ENCODE assay signal across 8 mouse cellular contexts in the genomic region with DNA sequence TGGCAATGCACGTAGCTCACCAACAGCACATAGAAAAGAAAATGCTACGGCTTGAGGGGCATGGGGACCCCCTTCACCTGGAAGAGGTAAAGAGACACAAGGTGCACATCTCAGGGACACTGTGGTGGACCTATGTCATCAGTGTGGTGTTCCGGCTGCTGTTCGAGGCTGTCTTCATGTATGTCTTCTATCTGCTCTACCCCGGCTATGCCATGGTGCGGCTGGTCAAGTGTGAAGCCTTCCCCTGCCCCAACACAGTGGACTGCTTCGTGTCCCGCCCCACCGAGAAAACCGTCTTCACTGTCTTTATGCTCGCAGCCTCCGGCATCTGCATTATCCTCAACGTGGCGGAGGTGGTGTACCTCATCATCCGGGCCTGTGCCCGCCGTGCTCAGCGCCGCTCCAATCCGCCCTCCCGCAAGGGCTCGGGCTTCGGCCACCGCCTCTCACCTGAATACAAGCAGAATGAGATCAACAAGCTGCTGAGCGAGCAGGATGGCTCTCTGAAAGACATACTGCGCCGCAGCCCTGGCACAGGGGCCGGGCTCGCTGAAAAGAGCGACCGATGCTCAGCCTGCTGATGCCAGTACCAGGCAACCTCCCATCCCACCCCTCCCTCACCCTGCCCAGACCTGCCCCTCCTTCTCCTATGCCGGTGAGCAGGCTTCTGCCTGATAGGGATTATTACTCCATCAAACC. TPM values are rescaled to one million over a fixed set of nuclear protein-coding genes. Genes with fewer than 3 reads are reported as not detected.
DNase-seq lines count a peak whose midpoint lies in the region; ATAC-seq and TF ChIP-seq lines count a peak whose summit lies in the region.

No protein-coding gene starts in this region.

- intact Hi-C loops in gastrocnemius, adult 2 months (cut with DNase I), result no loop called here

- peak overlapping the region; percentile 18; the same call in 1 of the 2 replicates for H3K4me3 ChIP-seq in gastrocnemius, adult 2 months
- peak overlapping the region; percentile 13; the same call in 1 of the 2 replicates for H3K4me3 ChIP-seq in neural tube, embryonic 11.5 days (ENCODE audit: low read depth, low read length)
- peak overlapping the region; percentile 34 for H3K4me3 ChIP-seq in limb, embryonic 10.5 days
- H3K4me3 ChIP-seq in stomach, embryonic 16.5 days (replicated peaks; ENCODE audit: low read length), result no peak overlapping the region
- H3K4me3 ChIP-seq in lung, adult 2 months (replicated peaks; ENCODE audit: extremely low read depth, low read depth, low read length), result no peak overlapping the region

- no peak for ATAC-seq in neural tube, embryonic 11.5 days (ENCODE audit: insufficient read depth, low FRiP score, low TSS enrichment)
- ATAC-seq in stomach, embryonic 16.5 days (ENCODE audit: insufficient read depth, low FRiP score), result peak; percentile 18; the same call in 1 of the 2 replicates

- H3K4me1 ChIP-seq in neural tube, embryonic 11.5 days (ENCODE audit: control insufficient read depth, insufficient read depth, low read length), result no peaks in the 10 kb centered on the region
- H3K4me1 ChIP-seq in limb, embryonic 10.5 days, result no peaks in the 10 kb centered on the region
- H3K4me1 ChIP-seq in stomach, embryonic 16.5 days (ENCODE audit: control insufficient read depth, insufficient read depth, low read length), result no peaks in the 10 kb centered on the region; the same call in 1 of the 2 replicates
- no peaks in the 10 kb centered on the region for H3K4me1 ChIP-seq in lung, adult 2 months (ENCODE audit: control insufficient read depth, insufficient read depth, low read length)

- H3K9ac ChIP-seq in neural tube, embryonic 11.5 days (ENCODE audit: low read length), result no peak overlapping the region
- no peak overlapping the region for H3K9ac ChIP-seq in stomach, embryonic 16.5 days (ENCODE audit: low read length)

- H3K9me3 ChIP-seq in neural tube, embryonic 11.5 days (ENCODE audit: control insufficient read depth, low read length), result no peaks in the 10 kb centered on the region
- H3K9me3 ChIP-seq in limb, embryonic 10.5 days (replicated peaks), result no peaks in the 10 kb centered on the region
- H3K9me3 ChIP-seq in stomach, embryonic 16.5 days (replicated peaks; ENCODE audit: control insufficient read depth, low read length), result no peaks in the 10 kb centered on the region

- no peak for TF ChIP-seq CTCF in gastrocnemius, adult 2 months (IDR thresholded peaks at IDR 0.05)
- no peak for TF ChIP-seq CTCF in lung, adult 2 months (IDR thresholded peaks at IDR 0.05; ENCODE audit: insufficient read depth, low read length)

- H3K4me2 ChIP-seq in neural tube, embryonic 11.5 days (ENCODE audit: low read depth), result peak overlapping the region; percentile 28
- peak overlapping the region; percentile 34; the same call in 1 of the 2 replicates for H3K4me2 ChIP-seq in stomach, embryonic 16.5 days (ENCODE audit: low read depth, low read length)

- no peaks in the 10 kb centered on the region; the same call in 1 of the 2 replicates for H3K36me3 ChIP-seq in neural tube, embryonic 11.5 days (ENCODE audit: control insufficient read depth, insufficient read depth, low read length)
- H3K36me3 ChIP-seq in limb, embryonic 10.5 days, result no peaks in the 10 kb centered on the region
- no peaks in the 10 kb centered on the region for H3K36me3 ChIP-seq in stomach, embryonic 16.5 days (ENCODE audit: control insufficient read depth, insufficient read depth, low read length)

- peaks cover 37% of the 10 kb centered on the region for H3K27me3 ChIP-seq in neural tube, embryonic 11.5 days (ENCODE audit: control insufficient read depth, insufficient read depth, low read length)
- peaks cover 96% of the 10 kb centered on the region for H3K27me3 ChIP-seq in limb, embryonic 10.5 days (ENCODE audit: low read depth, poor library complexity, severe bottlenecking)
- H3K27me3 ChIP-seq in stomach, embryonic 16.5 days (ENCODE audit: control insufficient read depth, insufficient read depth, low read length), result peaks cover 39% of the 10 kb centered on the region

- DNase-seq in gastrocnemius, adult 2 months, result no peak
- no peak for DNase-seq in gastrocnemius, adult 18-20 months (ENCODE audit: low spot score)
- DNase-seq in neural tube, embryonic 11.5 days (ENCODE audit: low spot score), result no peak
- DNase-seq in neural tube, embryonic 10.5 days (ENCODE audit: extremely low spot score, low spot score), result no peak
- no peak for DNase-seq in limb, embryonic 10.5 days (ENCODE audit: low spot score)
- DNase-seq in lung, postnatal 36 days, result no peak
- no peak for DNase-seq in lung, adult 2 months

- 13% methylated on average over 30 of the region's 32 CpGs for WGBS in neural tube, embryonic 11.5 days
- 15% methylated on average over 32 of the region's 32 CpGs for WGBS in limb, embryonic 10.5 days
- 25% methylated on average over 32 of the region's 32 CpGs for WGBS in stomach, embryonic 16.5 days
- WGBS in lung, adult 2 months, result 33% methylated on average over 32 of the region's 32 CpGs

- H3K27ac ChIP-seq in gastrocnemius, adult 2 months, result no peak overlapping the region
- no peak overlapping the region for H3K27ac ChIP-seq in neural tube, embryonic 11.5 days (ENCODE audit: low read depth, low read length)
- H3K27ac ChIP-seq in limb, embryonic 10.5 days, result no peak overlapping the region
- H3K27ac ChIP-seq in stomach, embryonic 16.5 days (ENCODE audit: low read length), result no peak overlapping the region

- TF ChIP-seq POLR2A in lung, adult 2 months (IDR thresholded peaks at IDR 0.05; ENCODE audit: borderline replicate concordance, extremely low read depth, low read depth, low read length), result no peak

RNA-seq across cellular contexts. Expression of a gene that starts 8.4 kb away (rescaled TPM):
- under 1 TPM; 0.14 to 0.20 TPM for total RNA-seq in gastrocnemius, adult 2 months (2021)
- under 1 TPM; 0.34 to 0.83 TPM for total RNA-seq in gastrocnemius, adult 18-20 months (2021)
- polyA plus RNA-seq in neural tube, embryonic 11.5 days (2014; fragmentation: Nextera tagmentation; extraction: Ambion mirVana), result not detected in 2 replicates
- polyA plus RNA-seq in limb, embryonic 10.5 days (2016; fragmentation: Nextera tagmentation; extraction: Ambion mirVana), result not detected in 2 replicates
- 28.1 and 31.6 TPM in 2 replicates for polyA plus RNA-seq in stomach, embryonic 16.5 days (2015; fragmentation: Nextera tagmentation; extraction: Ambion mirVana)
- polyA plus RNA-seq in lung, adult 2 months (2012; rRNA removed), result 6.2 and 7.2 TPM in 2 replicates

RNA-seq across cellular contexts. Expression of a gene that starts 36.1 kb away (rescaled TPM):
- total RNA-seq in gastrocnemius, adult 2 months (2021), result 10 to 100 TPM in 1 of 2 experiments, 1 to 10 TPM in 1; 9.1 to 10.7 TPM
- total RNA-seq in gastrocnemius, adult 18-20 months (2021), result 10 to 100 TPM in 1 of 2 experiments, 1 to 10 TPM in 1; 8.9 to 11.8 TPM
- 25.7 and 27.6 TPM in 2 replicates for polyA plus RNA-seq in neural tube, embryonic 11.5 days (2014; fragmentation: Nextera tagmentation; extraction: Ambion mirVana)
- 23.0 and 30.8 TPM in 2 replicates for polyA plus RNA-seq in limb, embryonic 10.5 days (2016; fragmentation: Nextera tagmentation; extraction: Ambion mirVana)
- polyA plus RNA-seq in stomach, embryonic 16.5 days (2015; fragmentation: Nextera tagmentation; extraction: Ambion mirVana), result 24.3 and 27.7 TPM in 2 replicates
- polyA plus RNA-seq in lung, adult 2 months (2012; rRNA removed), result 23.6 and 32.8 TPM in 2 replicates

RNA-seq across cellular contexts. Expression of a gene that starts 44.5 kb away (rescaled TPM):
- total RNA-seq in gastrocnemius, adult 2 months (2021), result 10 to 100 TPM; 40.0 to 42.7 TPM
- total RNA-seq in gastrocnemius, adult 18-20 months (2021), result 10 to 100 TPM; 36.1 to 52.8 TPM
- polyA plus RNA-seq in neural tube, embryonic 11.5 days (2014; fragmentation: Nextera tagmentation; extraction: Ambion mirVana), result 628 and 659 TPM in 2 replicates
- 627 and 644 TPM in 2 replicates for polyA plus RNA-seq in limb, embryonic 10.5 days (2016; fragmentation: Nextera tagmentation; extraction: Ambion mirVana)
- polyA plus RNA-seq in stomach, embryonic 16.5 days (2015; fragmentation: Nextera tagmentation; extraction: Ambion mirVana), result 315 and 321 TPM in 2 replicates
- polyA plus RNA-seq in lung, adult 2 months (2012; rRNA removed), result 57.9 and 96.3 TPM in 2 replicates

Comparison
In these comparisons a context has a peak if more than half of its experiments do, and no peak if none do; other contexts are left out.
1. H3K4me3 ChIP-seq: peak in gastrocnemius, adult 2 months (single experiment), neural tube, embryonic 11.5 days (single experiment) and limb, embryonic 10.5 days (single experiment); none in stomach, embryonic 16.5 days (single experiment) and lung, adult 2 months (single experiment).